Mouse (Mus musculus): ENCODE data around the gene Cngb1. TPM values are rescaled to one million over a fixed set of nuclear protein-coding genes. Genes with fewer than 3 reads are reported as not detected.

Gene Cngb1
- 0.13 and 0.82 TPM in 2 replicates for polyA plus RNA-seq (2014; fragmentation: Nextera tagmentation; extraction: Ambion mirVana)

DNA sequence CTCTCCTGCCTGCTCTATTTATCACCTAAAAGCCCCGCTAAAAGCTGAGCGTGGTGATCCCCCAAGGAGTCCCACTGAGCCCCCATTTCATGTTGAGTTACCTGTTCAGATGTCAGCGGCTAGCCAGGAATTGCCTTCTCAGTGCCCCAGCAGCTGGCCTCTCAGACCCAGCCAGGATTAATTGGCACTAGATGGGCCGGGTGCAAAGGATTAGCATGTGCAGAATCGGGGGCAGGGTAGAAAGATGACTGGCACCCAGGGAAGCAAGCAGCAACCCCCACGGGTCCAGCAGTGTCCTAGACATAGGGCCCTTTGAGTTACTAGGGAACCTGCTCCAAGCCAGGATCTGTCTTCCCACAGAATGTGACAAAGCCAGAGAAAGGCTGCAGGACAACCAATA, at the start of gene Cngb1:
Gene Cngb1 (minus strand): TSS at position 155 of the 400 bp plus-strand sequence.
- Histone ChIP-seq H3K4me3 (ENCODE audit: low read depth, low read length) (no peak within 1 kb of the TSS), H3K9me3 (ENCODE audit: control insufficient read depth, low read length) (no peaks in the 10 kb centered on the region), H3K9ac (replicated peaks; ENCODE audit: low read depth, low read length) (no peak within 1 kb of the TSS), H3K36me3 (ENCODE audit: control insufficient read depth, insufficient read depth, low read length) (no peaks in the 10 kb centered on the region), H3K27me3 (ENCODE audit: control insufficient read depth, insufficient read depth, low read length) (no peaks in the 10 kb centered on the region), H3K4me1 (ENCODE audit: control insufficient read depth, insufficient read depth, low read length) (peaks cover 4% of the 10 kb centered on the region; the same call in 1 of the 2 replicates), H3K27ac (ENCODE audit: low read depth, low read length) (no peak within 1 kb of the TSS), H3K4me2 (ENCODE audit: low read depth, low read length) (no peak within 1 kb of the TSS)
- ATAC-seq (ENCODE audit: low read depth) = no peak
- 49% methylated on average over 6 of the region's 6 CpGs for WGBS

DNA sequence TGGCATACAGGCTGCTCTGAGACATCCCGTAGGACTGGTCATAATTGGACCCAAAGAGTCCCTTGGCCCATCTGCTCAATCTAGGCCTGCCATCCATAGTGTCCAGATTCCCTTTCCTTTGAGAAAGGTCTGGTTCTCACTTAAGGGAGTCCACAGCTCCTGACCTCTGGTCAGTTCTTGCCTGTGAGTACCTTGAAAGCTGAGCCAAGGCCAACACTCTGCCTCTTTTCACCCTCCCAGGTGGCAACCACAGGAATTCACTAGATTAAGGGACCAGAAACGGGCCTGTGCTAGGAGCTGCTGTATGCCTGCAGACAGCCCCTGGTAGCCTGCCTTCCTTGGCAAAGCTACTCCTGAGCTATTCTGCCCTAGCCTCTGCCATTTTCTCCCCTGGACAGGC, 48.2 kb upstream of the Cngb1 start:
- H3K36me3 ChIP-seq (ENCODE audit: control insufficient read depth, insufficient read depth, low read length) = no peaks in the 10 kb centered on the region
- no peak for ATAC-seq (ENCODE audit: low read depth)
- H3K27ac ChIP-seq (ENCODE audit: low read depth, low read length) = no peak overlapping the region
- WGBS = 89% methylated on average over 2 of the region's 2 CpGs
- peaks cover 33% of the 10 kb centered on the region for H3K4me1 ChIP-seq (ENCODE audit: control insufficient read depth, insufficient read depth, low read length)
- H3K27me3 ChIP-seq (ENCODE audit: control insufficient read depth, insufficient read depth, low read length) = no peaks in the 10 kb centered on the region
- H3K9ac ChIP-seq (replicated peaks; ENCODE audit: low read depth, low read length) = no peak overlapping the region
- H3K9me3 ChIP-seq (ENCODE audit: control insufficient read depth, low read length) = no peaks in the 10 kb centered on the region
- H3K4me2 ChIP-seq (ENCODE audit: low read depth, low read length) = peak overlapping the region; percentile 89; the same call in 1 of the 2 replicates
- H3K4me3 ChIP-seq (ENCODE audit: low read depth, low read length) = no peak overlapping the region

GRCm38 (mm10) chr8:95352871-95353866, 46.8 kb upstream of the Cngb1 start:
- ATAC-seq (ENCODE audit: low read depth) = peak; percentile 45
- H3K27me3 ChIP-seq (ENCODE audit: control insufficient read depth, insufficient read depth, low read length) = no peaks in the 10 kb centered on the region
- no peaks in the 10 kb centered on the region for H3K9me3 ChIP-seq (ENCODE audit: control insufficient read depth, low read length)
- peak overlapping the region; percentile 91 for H3K9ac ChIP-seq (replicated peaks; ENCODE audit: low read depth, low read length)
- H3K27ac ChIP-seq (ENCODE audit: low read depth, low read length) = peak overlapping the region; percentile 87
- H3K36me3 ChIP-seq (ENCODE audit: control insufficient read depth, insufficient read depth, low read length) = no peaks in the 10 kb centered on the region
- peak overlapping the region; percentile 89 for H3K4me2 ChIP-seq (ENCODE audit: low read depth, low read length)
- 2% methylated on average over 62 of the region's 62 CpGs for WGBS
- H3K4me1 ChIP-seq (ENCODE audit: control insufficient read depth, insufficient read depth, low read length) = peaks cover 40% of the 10 kb centered on the region
- peak overlapping the region; percentile 93 for H3K4me3 ChIP-seq (ENCODE audit: low read depth, low read length)

DNA sequence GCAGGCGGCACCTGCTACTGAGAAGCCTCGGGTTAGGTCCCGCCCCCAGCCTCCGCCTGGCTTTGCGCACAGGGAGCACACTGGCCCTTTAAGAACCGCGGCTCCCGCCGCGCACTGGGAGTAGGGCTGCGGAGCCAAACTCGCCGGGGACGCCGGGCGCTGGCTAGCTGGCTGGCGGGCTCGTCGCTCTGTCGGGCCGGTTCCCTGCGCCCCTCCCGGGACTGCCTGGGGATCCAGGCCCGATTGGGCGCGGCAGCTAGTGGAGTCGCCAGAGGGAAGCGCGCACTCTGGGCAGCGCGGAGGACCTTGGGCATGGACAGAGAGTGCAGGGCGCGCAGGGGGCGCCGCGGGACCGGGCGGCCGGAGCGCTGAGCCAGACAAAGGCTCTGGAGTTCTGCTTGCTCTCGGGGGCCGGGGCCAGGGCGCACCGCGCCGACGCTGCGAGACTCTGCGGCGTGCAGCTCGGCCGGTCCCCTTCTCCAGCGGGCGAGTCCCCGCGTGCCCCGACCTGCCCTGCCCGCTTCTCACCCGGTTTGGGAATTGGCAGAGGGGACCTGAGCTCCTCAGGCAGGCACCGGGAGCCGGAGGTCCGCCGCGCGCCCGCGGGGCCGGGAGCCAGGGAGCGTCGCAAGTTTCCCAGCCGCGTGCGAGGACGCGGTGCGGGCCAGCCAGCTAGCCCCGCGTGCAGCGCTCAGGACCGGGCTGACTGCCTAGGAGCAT, 45.9 kb upstream of the Cngb1 start, which contains the start of gene Mmp15:
Gene Mmp15 (plus strand): TSS at position 118 of the 720 bp plus-strand sequence.
- WGBS = under 1% methylated on average over 68 of the region's 80 CpGs
- Histone ChIP-seq H3K27ac (ENCODE audit: low read depth, low read length) (peak within 1 kb of the TSS; percentile 87), H3K9ac (replicated peaks; ENCODE audit: low read depth, low read length) (peak within 1 kb of the TSS; percentile 91), H3K36me3 (ENCODE audit: control insufficient read depth, insufficient read depth, low read length) (no peaks in the 10 kb centered on the region), H3K27me3 (ENCODE audit: control insufficient read depth, insufficient read depth, low read length) (no peaks in the 10 kb centered on the region), H3K4me1 (ENCODE audit: control insufficient read depth, insufficient read depth, low read length) (peaks cover 40% of the 10 kb centered on the region), H3K4me2 (ENCODE audit: low read depth, low read length) (peak within 1 kb of the TSS; percentile 89), H3K9me3 (ENCODE audit: control insufficient read depth, low read length) (no peaks in the 10 kb centered on the region), H3K4me3 (ENCODE audit: low read depth, low read length) (peak within 1 kb of the TSS; percentile 93)
- peak; percentile 73 for ATAC-seq (ENCODE audit: low read depth)

- Histone ChIP-seq H3K4me2 (ENCODE audit: low read depth, low read length) (peak overlapping the region; percentile 89), H3K4me3 (ENCODE audit: low read depth, low read length) (peak overlapping the region; percentile 93), H3K9ac (replicated peaks; ENCODE audit: low read depth, low read length) (no peak overlapping the region), H3K27me3 (ENCODE audit: control insufficient read depth, insufficient read depth, low read length) (no peaks in the 10 kb centered on the region), H3K9me3 (ENCODE audit: control insufficient read depth, low read length) (no peaks in the 10 kb centered on the region), H3K36me3 (ENCODE audit: control insufficient read depth, insufficient read depth, low read length) (no peaks in the 10 kb centered on the region), H3K4me1 (ENCODE audit: control insufficient read depth, insufficient read depth, low read length) (peaks cover 43% of the 10 kb centered on the region), H3K27ac (ENCODE audit: low read depth, low read length) (no peak overlapping the region)
- WGBS = 2% methylated on average over 15 of the region's 15 CpGs
- peak; percentile 35; the same call in 1 of the 2 replicates for ATAC-seq (ENCODE audit: low read depth)
Measured at GRCm38 (mm10) chr8:95351461-95351860, 45.1 kb upstream of the Cngb1 start.

DNA sequence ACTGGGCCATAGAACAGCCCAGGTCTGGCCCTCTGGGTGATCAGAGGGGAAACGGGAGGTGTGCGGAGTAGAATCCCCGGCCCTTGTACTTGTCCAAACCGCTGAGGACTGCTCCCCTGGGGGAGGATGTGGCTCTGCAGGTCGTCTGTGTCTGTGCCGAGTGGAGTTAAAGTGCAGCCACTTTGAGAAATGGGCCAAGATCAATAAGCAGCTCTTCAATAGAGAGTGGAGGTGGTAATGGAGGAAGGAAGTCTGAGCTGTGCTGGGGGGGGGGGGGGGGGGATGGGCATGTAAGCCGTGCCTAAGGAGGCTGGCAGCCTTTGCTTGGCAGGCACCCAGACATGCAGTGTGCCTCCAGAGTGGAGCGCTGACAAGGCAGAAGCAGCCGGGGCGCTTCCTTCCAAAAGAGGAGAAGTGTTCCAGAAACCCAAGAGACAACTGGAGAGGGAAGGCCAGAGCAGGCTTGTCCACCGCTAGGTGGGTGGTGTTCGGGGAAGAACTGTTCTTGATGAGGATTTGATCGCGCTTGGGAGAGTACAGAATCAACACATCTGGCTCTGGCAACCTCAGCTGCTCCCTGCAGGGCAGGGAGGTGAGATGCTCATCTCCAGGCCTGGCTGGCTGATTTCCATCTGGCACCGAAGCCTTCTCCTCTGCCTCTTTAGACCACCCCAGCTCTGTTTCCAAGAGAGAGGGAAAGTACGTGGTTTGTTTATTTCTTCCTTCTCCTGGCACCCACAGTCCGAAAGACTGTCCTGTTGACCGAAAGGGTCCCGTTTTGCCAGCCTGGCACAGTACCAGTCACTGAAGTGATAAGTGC, 42.6 kb upstream of the Cngb1 start:
- WGBS = 42% methylated on average over 19 of the region's 19 CpGs
- ATAC-seq (ENCODE audit: low read depth) = peak; percentile 5; the same call in 1 of the 2 replicates
- Histone ChIP-seq H3K27me3 (ENCODE audit: control insufficient read depth, insufficient read depth, low read length) (no peaks in the 10 kb centered on the region), H3K4me3 (ENCODE audit: low read depth, low read length) (no peak overlapping the region; the same call in 1 of the 2 replicates), H3K9me3 (ENCODE audit: control insufficient read depth, low read length) (no peaks in the 10 kb centered on the region), H3K27ac (ENCODE audit: low read depth, low read length) (peak overlapping the region; percentile 55; the same call in 1 of the 2 replicates), H3K36me3 (ENCODE audit: control insufficient read depth, insufficient read depth, low read length) (0 out of 2 replicates have a peak, but pooled peaks cover 3% of the 10 kb centered on the region), H3K9ac (replicated peaks; ENCODE audit: low read depth, low read length) (no peak overlapping the region), H3K4me1 (ENCODE audit: control insufficient read depth, insufficient read depth, low read length) (peaks cover 28% of the 10 kb centered on the region), H3K4me2 (ENCODE audit: low read depth, low read length) (no peak overlapping the region)

- Histone ChIP-seq H3K4me2 (ENCODE audit: low read depth, low read length) (no peak overlapping the region), H3K36me3 (ENCODE audit: control insufficient read depth, insufficient read depth, low read length) (peaks cover 7% of the 10 kb centered on the region; the same call in 1 of the 2 replicates), H3K27me3 (ENCODE audit: control insufficient read depth, insufficient read depth, low read length) (no peaks in the 10 kb centered on the region), H3K4me3 (ENCODE audit: low read depth, low read length) (no peak overlapping the region), H3K27ac (ENCODE audit: low read depth, low read length) (0 out of 2 replicates have a peak overlapping the region, but pooled peaks have one; percentile 22), H3K4me1 (ENCODE audit: control insufficient read depth, insufficient read depth, low read length) (peaks cover 23% of the 10 kb centered on the region), H3K9me3 (ENCODE audit: control insufficient read depth, low read length) (no peaks in the 10 kb centered on the region), H3K9ac (replicated peaks; ENCODE audit: low read depth, low read length) (no peak overlapping the region)
- 81% methylated on average over 2 of the region's 2 CpGs for WGBS
- no peak for ATAC-seq (ENCODE audit: low read depth)
Measured at GRCm38 (mm10) chr8:95348356-95348755, 42.0 kb upstream of the Cngb1 start.
